Mouse (Mus musculus) testis, adult 2 months (tissue): Measurements from ENCODE around the gene Paqr7.

ENCODE experiments used
- CTCF ChIP-seq: fragments of 200-500 bp; IDR thresholded peaks from 2 replicates; pipeline ENCODE4 v1.5.1; 2012; ENCODE audit warnings: low read depth, mild to moderate bottlenecking, inconsistent platforms, low read length, moderate library complexity; ENCODE audit not compliant: control insufficient read depth, insufficient read depth, insufficient replicate concordance
- POLR2A ChIP-seq: fragments of 200-500 bp; IDR thresholded peaks from 2 replicates; pipeline ENCODE4 v1.6.1; 2012; ENCODE audit warnings: low read depth, mild to moderate bottlenecking, inconsistent platforms, low read length, moderate library complexity; ENCODE audit not compliant: control insufficient read depth

DNA sequence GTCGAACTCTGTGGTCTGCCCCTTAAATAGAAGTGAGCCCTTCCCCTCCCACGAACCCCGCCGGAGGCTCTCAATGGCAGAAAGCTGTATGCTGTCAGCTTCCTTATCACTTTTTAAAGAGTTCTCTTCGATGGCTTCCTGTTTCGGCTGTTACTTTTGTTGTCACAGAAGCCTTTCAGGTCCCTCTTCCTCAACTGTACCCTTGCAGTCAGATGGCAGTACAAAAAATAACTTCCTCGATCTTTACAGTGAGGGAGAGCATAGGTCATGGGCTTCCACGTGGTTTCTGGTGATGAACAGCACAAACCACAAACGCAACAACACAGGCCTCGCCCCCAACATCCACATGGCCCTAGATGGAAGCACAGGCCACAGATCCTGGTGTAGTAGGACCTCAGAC is 36.2 kb upstream of the Paqr7 start:
- TF ChIP-seq POLR2A: no peak
- no peak for TF ChIP-seq CTCF
